Mouse (Mus musculus) bone marrow macrophage, adult 2 months (primary cell): ENCODE data around the gene Trh.

ENCODE experiments used
- CTCF ChIP-seq: IDR thresholded peaks from 2 replicates; pipeline ENCODE4 v1.5.1; 2012; ENCODE audit warnings: low read depth, mild to moderate bottlenecking, low read length, moderate library complexity
- POLR2A ChIP-seq: IDR thresholded peaks from 2 replicates; pipeline ENCODE4 v1.6.1; 2012; ENCODE audit warnings: mild to moderate bottlenecking, low read depth, low read length, borderline replicate concordance

GRCm38 (mm10) chr6:92255346-92255745 lies 10.9 kb upstream of the Trh start:
- no peak for TF ChIP-seq CTCF
- no peak for TF ChIP-seq POLR2A
